In genomic region chr7:109239346-109239745, GRCm38 (mm10) we compare ENCODE assay signal across 20 mouse cellular contexts.
DNase-seq lines count a peak whose midpoint lies in the region; ATAC-seq and TF ChIP-seq lines count a peak whose summit lies in the region.
"Had no signal": no experiment of that assay in that cellular context is flagged by ENCODE, and none has a peak within 500 bp of the region (broad histone marks: within the 10 kb centered on the region; RNA-seq: fewer than 3 reads in every experiment).

No protein-coding gene starts in this region.

- no peaks in the 10 kb centered on the region for H3K36me3 ChIP-seq in hindbrain, embryonic 10.5 days
- H3K36me3 ChIP-seq in hindbrain, postnatal 0 days (ENCODE audit: insufficient read depth, low read length) = no peaks in the 10 kb centered on the region
- H3K36me3 ChIP-seq in midbrain, embryonic 12.5 days = no peaks in the 10 kb centered on the region
- H3K36me3 ChIP-seq in midbrain, embryonic 13.5 days = no peaks in the 10 kb centered on the region
- H3K36me3 ChIP-seq: heart, embryonic 12.5 days; heart, embryonic 15.5 days had no signal

- peaks cover 36% of the 10 kb centered on the region for H3K4me1 ChIP-seq in hindbrain, embryonic 10.5 days (replicated peaks)
- H3K4me1 ChIP-seq in hindbrain, postnatal 0 days (ENCODE audit: insufficient read depth, low read length) = no peaks in the 10 kb centered on the region
- peaks cover 44% of the 10 kb centered on the region for H3K4me1 ChIP-seq in midbrain, embryonic 12.5 days
- H3K4me1 ChIP-seq in midbrain, embryonic 13.5 days (replicated peaks) = peaks cover 64% of the 10 kb centered on the region
- H3K4me1 ChIP-seq: heart, embryonic 15.5 days had no signal

- no peak overlapping the region for H3K4me3 ChIP-seq in hindbrain, embryonic 10.5 days
- H3K4me3 ChIP-seq in hindbrain, postnatal 0 days (ENCODE audit: low read length) = no peak overlapping the region
- no peak overlapping the region for H3K4me3 ChIP-seq in midbrain, embryonic 12.5 days
- H3K4me3 ChIP-seq in midbrain, embryonic 13.5 days (replicated peaks) = no peak overlapping the region
- H3K4me3 ChIP-seq: heart, embryonic 12.5 days; heart, embryonic 15.5 days had no signal

- peak overlapping the region; percentile 64; the same call in 1 of the 2 replicates for H3K27ac ChIP-seq in hindbrain, embryonic 10.5 days
- no peak overlapping the region for H3K27ac ChIP-seq in hindbrain, postnatal 0 days
- peak overlapping the region; percentile 27; the same call in 1 of the 2 replicates for H3K27ac ChIP-seq in midbrain, embryonic 12.5 days (replicated peaks)
- H3K27ac ChIP-seq in midbrain, embryonic 13.5 days = peak overlapping the region; percentile 48; the same call in 1 of the 2 replicates
- H3K27ac ChIP-seq: heart, embryonic 15.5 days; hindbrain, embryonic 14.5 days had no signal

- peak; percentile 52 for DNase-seq in adrenal gland, postnatal 14 days
- no peak for DNase-seq in adrenal gland, postnatal 25 days
- DNase-seq in hindbrain, embryonic 10.5 days (ENCODE audit: low spot score) = no peak
- no peak for DNase-seq in hindbrain, postnatal 0 days (ENCODE audit: low spot score)
- DNase-seq in layer of hippocampus, adult 11-12 months (ENCODE audit: low spot score) = no peak
- no peak for DNase-seq in kidney, postnatal 14 days
- DNase-seq: cerebellum, adult 18-20 months; cerebellum, adult 9-10 months; cerebellum, postnatal 14 days; gastrocnemius, postnatal 25 days; heart, adult 18-20 months; heart, postnatal 10 days; heart, postnatal 36 days had no signal

- peaks cover 4% of the 10 kb centered on the region for H3K27me3 ChIP-seq in hindbrain, embryonic 10.5 days (ENCODE audit: insufficient read depth, poor library complexity, severe bottlenecking)
- H3K27me3 ChIP-seq in hindbrain, postnatal 0 days (ENCODE audit: insufficient read depth, low read length) = no peaks in the 10 kb centered on the region
- peaks cover 14% of the 10 kb centered on the region for H3K27me3 ChIP-seq in midbrain, embryonic 12.5 days
- H3K27me3 ChIP-seq in midbrain, embryonic 13.5 days = no peaks in the 10 kb centered on the region

- no peaks in the 10 kb centered on the region for H3K9me3 ChIP-seq in hindbrain, embryonic 10.5 days
- no peaks in the 10 kb centered on the region for H3K9me3 ChIP-seq in hindbrain, postnatal 0 days (ENCODE audit: low read length)
- no peaks in the 10 kb centered on the region for H3K9me3 ChIP-seq in midbrain, embryonic 12.5 days
- H3K9me3 ChIP-seq in midbrain, embryonic 13.5 days = no peaks in the 10 kb centered on the region
- H3K9me3 ChIP-seq: heart, embryonic 12.5 days; heart, embryonic 15.5 days had no signal

- no peak overlapping the region for H3K9ac ChIP-seq in hindbrain, postnatal 0 days (replicated peaks; ENCODE audit: low read length)
- H3K9ac ChIP-seq in midbrain, embryonic 12.5 days (replicated peaks) = no peak overlapping the region
- no peak overlapping the region for H3K9ac ChIP-seq in midbrain, embryonic 13.5 days (replicated peaks)
- H3K9ac ChIP-seq: heart, embryonic 12.5 days; heart, embryonic 15.5 days; hindbrain, embryonic 14.5 days had no signal

- H3K4me2 ChIP-seq in hindbrain, postnatal 0 days (ENCODE audit: low read depth, low read length) = no peak overlapping the region
- no peak overlapping the region for H3K4me2 ChIP-seq in midbrain, embryonic 12.5 days (replicated peaks)
- H3K4me2 ChIP-seq in midbrain, embryonic 13.5 days (replicated peaks) = no peak overlapping the region
- H3K4me2 ChIP-seq: heart, embryonic 12.5 days; heart, embryonic 15.5 days; hindbrain, embryonic 14.5 days had no signal

- ATAC-seq in hindbrain, postnatal 0 days = no peak
- no peak for ATAC-seq in midbrain, embryonic 12.5 days (ENCODE audit: low FRiP score, low read depth)
- ATAC-seq in midbrain, embryonic 13.5 days = no peak
- ATAC-seq: CD4-positive, CD25-positive, alpha-beta regulatory T cell, adult 4 months; forebrain, embryonic 14.5 days had no signal

- TF ChIP-seq CTCF in hindbrain, postnatal 0 days (IDR thresholded peaks at IDR 0.05; ENCODE audit: low read depth) = no peak

- 59% methylated on average over 1 of the region's 1 CpGs for WGBS in hindbrain, embryonic 10.5 days
- 89% methylated on average over 1 of the region's 1 CpGs for WGBS in hindbrain, postnatal 0 days
- 82% methylated on average over 1 of the region's 1 CpGs for WGBS in midbrain, embryonic 12.5 days
- WGBS in midbrain, embryonic 13.5 days = 79% methylated on average over 1 of the region's 1 CpGs
